Mouse (Mus musculus) forebrain, embryonic 13.5 days (tissue): ENCODE measurements around the gene Apaf1. TPM values are rescaled to one million over a fixed set of nuclear protein-coding genes. Genes with fewer than 3 reads are reported as not detected.
A peak's percentile ranks its signal among the peaks of the same experiment; 100 is the strongest.

ENCODE experiments used
- ATAC-seq: fragments of 200-750 bp; cut with Nextera tagmentation; 2 replicates; pipeline ENCODE4 v1.8.0; 2017
- H3K27ac ChIP-seq: fragments of 300-500 bp; sonication (generic); 2 replicates; pipeline ENCODE4 v1.5.1; 2015; ENCODE audit warnings: inconsistent platforms, mild to moderate bottlenecking, moderate library complexity
- H3K27me3 ChIP-seq: fragments of 300-500 bp; sonication (generic); 2 replicates; pipeline ENCODE4 v1.6.1; 2015; ENCODE audit warnings: mild to moderate bottlenecking, inconsistent platforms
- H3K36me3 ChIP-seq: fragments of 300-500 bp; sonication (generic); 2 replicates; pipeline ENCODE4 v1.6.1; 2015; ENCODE audit warnings: mild to moderate bottlenecking, inconsistent platforms; ENCODE audit not compliant: poor library complexity, severe bottlenecking
- H3K4me1 ChIP-seq: fragments of 300-500 bp; sonication (generic); 2 replicates; pipeline ENCODE4 v1.6.1; 2015; ENCODE audit warnings: inconsistent platforms
- H3K4me2 ChIP-seq: fragments of 300-500 bp; sonication (generic); 2 replicates; pipeline ENCODE4 v1.6.1; 2015; ENCODE audit warnings: inconsistent platforms, mild to moderate bottlenecking, moderate library complexity
- H3K4me3 ChIP-seq: fragments of 300-500 bp; sonication (generic); 2 replicates; pipeline ENCODE4 v1.5.1; 2015; ENCODE audit warnings: mild to moderate bottlenecking, inconsistent platforms
- H3K9ac ChIP-seq: fragments of 300-500 bp; sonication (generic); 2 replicates; pipeline ENCODE4 v1.6.1; 2015; ENCODE audit warnings: mild to moderate bottlenecking, inconsistent platforms
- H3K9me3 ChIP-seq: fragments of 300-500 bp; sonication (generic); replicated peaks from 2 replicates; pipeline ENCODE4 v1.6.1; 2016; ENCODE audit warnings: inconsistent platforms
- WGBS: fragments of 180-500 bp; shearing (Covaris S2); methylation state at CpG from one replicate; pipeline ENCODE4 v1.1.7; 2015; 5-methylcytosine and 5-hydroxymethylcytosine counted together
- polyA plus RNA-seq: library from polyadenylated mRNA; unstranded; fragments of >200 nt; fragmentation: Nextera tagmentation; extraction: Ambion mirVana; gene quantifications from 2 replicates; pipeline ENCODE4 v1.2.1, GENCODE M21; 2015

Apaf1 gene
- polyA plus RNA-seq, 1 experiment from 2014 or later, result 19.8 TPM

DNA sequence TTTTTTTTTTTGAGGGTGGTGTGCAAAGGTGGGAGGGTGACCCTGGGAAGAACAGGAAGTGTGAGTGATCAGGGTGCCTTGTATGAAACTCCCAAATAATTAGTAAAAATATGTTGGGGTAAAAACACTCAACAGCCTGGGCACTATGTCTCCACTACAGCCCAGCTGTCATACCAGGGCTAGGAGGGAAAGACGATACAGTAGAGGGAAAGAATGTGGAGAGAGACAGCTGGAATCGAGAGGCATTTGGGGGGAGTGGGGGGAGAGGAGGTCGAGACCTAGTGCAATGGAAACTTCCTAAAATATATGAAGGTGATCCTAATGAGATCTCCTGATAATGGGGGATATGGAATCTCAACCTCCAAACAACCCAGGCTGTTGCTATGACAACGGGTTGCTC, 27.3 kb upstream of the Apaf1 start:
- WGBS, result 81% methylated on average over 4 of the region's 4 CpGs
- H3K9me3 ChIP-seq, result no peaks in the 10 kb centered on the region; the same call in none of the 2 replicates

DNA sequence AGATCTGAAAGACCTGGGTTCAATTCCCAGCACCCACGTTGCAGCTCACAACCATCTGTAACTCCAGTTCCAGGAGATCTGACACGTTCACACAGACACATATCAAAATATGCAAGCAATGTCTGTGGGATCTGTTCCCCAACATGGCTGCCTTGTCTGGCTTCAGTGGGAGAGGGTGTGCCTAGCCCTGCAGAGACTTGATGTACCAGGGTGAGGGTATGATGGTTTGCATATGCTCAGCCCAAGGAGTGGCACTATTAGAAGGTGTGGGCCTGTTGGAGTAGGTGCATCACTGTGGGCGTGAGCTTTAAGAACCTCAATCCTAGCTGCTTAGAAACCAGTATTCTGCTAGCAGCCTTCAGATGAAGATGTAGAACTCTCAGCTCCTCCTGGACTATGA, 23.4 kb upstream of the Apaf1 start:
- no peak for ATAC-seq
- peaks cover 4% of the 10 kb centered on the region; the same call in 1 of the 2 replicates for H3K36me3 ChIP-seq
- H3K9me3 ChIP-seq, result no peaks in the 10 kb centered on the region; the same call in 1 of the 2 replicates
- H3K27ac ChIP-seq, result no peak overlapping the region
- H3K9ac ChIP-seq, result no peak overlapping the region
- no peak overlapping the region for H3K4me2 ChIP-seq
- 87% methylated on average over 3 of the region's 3 CpGs for WGBS
- no peak overlapping the region for H3K4me3 ChIP-seq
- H3K27me3 ChIP-seq, result no peaks in the 10 kb centered on the region
- H3K4me1 ChIP-seq, result no peaks in the 10 kb centered on the region

More for the DNA sequence above, 27.3 kb upstream of the Apaf1 start:
- no peak for ATAC-seq
- Histone ChIP-seq H3K9ac (no peak overlapping the region), H3K4me2 (no peak overlapping the region), H3K27me3 (no peaks in the 10 kb centered on the region), H3K36me3 (peaks cover 36% of the 10 kb centered on the region), H3K27ac (no peak overlapping the region), H3K4me3 (no peak overlapping the region), H3K4me1 (no peaks in the 10 kb centered on the region)

DNA sequence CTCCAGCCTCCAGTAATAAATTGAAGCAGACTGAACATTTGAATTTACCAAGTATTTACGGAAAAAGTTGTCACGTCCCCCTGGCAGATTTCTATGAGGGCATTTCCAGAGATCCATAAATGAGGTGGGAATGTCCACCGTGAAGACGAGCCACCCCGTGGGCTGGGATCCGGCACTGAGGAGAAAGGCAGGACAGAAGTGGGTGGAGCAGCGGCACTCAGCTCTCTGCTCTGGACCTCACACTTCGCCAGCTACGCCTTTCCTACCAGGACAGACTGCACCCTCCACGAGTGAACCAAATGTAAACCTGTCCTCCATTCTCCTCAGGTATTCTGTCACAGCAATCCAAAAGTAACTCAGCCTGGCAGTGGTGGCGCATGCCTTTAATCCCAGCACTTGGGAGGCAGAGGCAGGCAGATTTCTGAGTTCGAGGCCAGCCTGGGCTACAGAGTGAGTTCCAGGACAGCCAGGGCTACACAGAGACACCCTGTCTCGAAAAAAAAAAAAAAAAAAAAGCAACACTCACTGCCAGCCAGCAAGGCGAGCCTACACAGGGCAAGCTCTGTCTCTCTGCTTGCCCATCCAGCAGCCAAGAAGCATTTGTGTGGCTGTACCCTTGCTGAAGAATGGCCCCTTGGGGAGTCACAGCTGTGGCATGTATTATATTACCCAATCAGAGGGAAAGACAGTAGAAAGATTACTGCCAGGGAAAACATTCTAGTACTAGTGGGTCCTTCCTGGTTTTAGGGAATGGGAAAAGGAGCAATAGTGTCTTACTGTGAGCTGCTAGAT, 20.4 kb upstream of the Apaf1 start:
- no peak overlapping the region for H3K4me2 ChIP-seq
- no peak overlapping the region for H3K27ac ChIP-seq
- H3K4me1 ChIP-seq, result no peaks in the 10 kb centered on the region
- 93% methylated on average over 14 of the region's 14 CpGs for WGBS
- H3K9ac ChIP-seq, result no peak overlapping the region
- no peak for ATAC-seq
- no peaks in the 10 kb centered on the region for H3K27me3 ChIP-seq
- no peak overlapping the region for H3K4me3 ChIP-seq
- H3K9me3 ChIP-seq, result no peaks in the 10 kb centered on the region
- no peaks in the 10 kb centered on the region for H3K36me3 ChIP-seq

- no peak for ATAC-seq
Measured at GRCm38 (mm10) chr10:91101936-91102335, 19.4 kb upstream of the Apaf1 start.

DNA sequence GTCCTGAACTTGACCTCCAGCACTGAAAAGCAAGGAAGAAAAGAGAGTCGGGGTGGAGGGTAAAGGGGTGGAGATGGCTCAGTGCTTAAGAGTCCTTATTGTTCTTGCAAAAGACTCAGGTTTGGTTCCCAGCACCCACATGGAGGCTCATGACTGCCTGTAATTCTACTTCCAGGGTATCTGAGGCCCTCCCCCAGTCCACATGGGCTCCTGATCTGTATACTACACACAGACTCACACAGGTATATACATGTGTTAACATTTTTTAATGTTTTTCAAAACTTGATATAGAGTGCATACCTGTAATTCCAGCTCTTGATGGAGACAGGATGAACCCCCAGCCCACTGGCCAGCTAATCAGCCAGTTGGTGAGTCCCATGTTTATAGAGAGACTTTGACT, 17.5 kb upstream of the Apaf1 start:
- Histone ChIP-seq H3K4me2 (no peak overlapping the region), H3K27ac (no peak overlapping the region), H3K36me3 (no peaks in the 10 kb centered on the region), H3K9me3 (no peaks in the 10 kb centered on the region), H3K4me3 (no peak overlapping the region), H3K27me3 (no peaks in the 10 kb centered on the region), H3K4me1 (no peaks in the 10 kb centered on the region), H3K9ac (no peak overlapping the region)
- no peak for ATAC-seq
- WGBS, result 83% methylated on average over 1 of the region's 1 CpGs

More at GRCm38 (mm10) chr10:91101936-91102335, 19.4 kb upstream of the Apaf1 start:
- Histone ChIP-seq H3K4me2 (no peak overlapping the region), H3K27ac (no peak overlapping the region), H3K9ac (no peak overlapping the region), H3K9me3 (no peaks in the 10 kb centered on the region), H3K4me1 (no peaks in the 10 kb centered on the region), H3K27me3 (no peaks in the 10 kb centered on the region), H3K4me3 (no peak overlapping the region), H3K36me3 (no peaks in the 10 kb centered on the region)
- 95% methylated on average over 25 of the region's 25 CpGs for WGBS

DNA sequence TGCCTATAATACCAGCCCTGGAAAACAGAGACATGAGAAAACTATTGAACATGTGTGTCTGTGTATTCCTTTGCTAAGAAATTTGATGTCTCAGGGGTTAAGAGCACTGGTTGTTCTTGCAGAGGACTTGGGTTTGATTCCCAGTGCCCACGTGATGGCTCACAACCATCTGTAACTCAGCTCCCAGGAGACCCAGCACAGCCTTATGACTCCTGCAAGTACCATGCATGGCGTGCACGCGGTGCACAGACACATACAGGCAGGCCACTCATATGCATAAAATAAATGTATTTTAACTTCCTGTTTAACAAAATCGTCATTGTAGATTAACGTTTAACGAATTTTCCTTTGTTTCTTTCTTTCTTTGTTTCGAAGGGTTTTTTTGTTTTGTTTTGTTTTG, 15.5 kb upstream of the Apaf1 start:
- no peak for ATAC-seq
- no peaks in the 10 kb centered on the region for H3K36me3 ChIP-seq
- no peak overlapping the region for H3K27ac ChIP-seq
- H3K27me3 ChIP-seq, result no peaks in the 10 kb centered on the region
- no peak overlapping the region for H3K4me3 ChIP-seq
- no peak overlapping the region for H3K4me2 ChIP-seq
- no peaks in the 10 kb centered on the region for H3K4me1 ChIP-seq
- WGBS, result 93% methylated on average over 8 of the region's 8 CpGs
- no peaks in the 10 kb centered on the region for H3K9me3 ChIP-seq
- H3K9ac ChIP-seq, result no peak overlapping the region

GRCm38 (mm10) chr10:91094251-91095104, 11.9 kb upstream of the Apaf1 start:
- H3K27ac ChIP-seq, result no peak overlapping the region
- H3K27me3 ChIP-seq, result no peaks in the 10 kb centered on the region
- no peaks in the 10 kb centered on the region for H3K4me1 ChIP-seq
- H3K9ac ChIP-seq, result no peak overlapping the region
- 91% methylated on average over 15 of the region's 15 CpGs for WGBS
- no peak overlapping the region for H3K4me2 ChIP-seq
- H3K36me3 ChIP-seq, result no peaks in the 10 kb centered on the region
- no peak overlapping the region for H3K4me3 ChIP-seq
- no peak for ATAC-seq
- no peaks in the 10 kb centered on the region for H3K9me3 ChIP-seq

DNA sequence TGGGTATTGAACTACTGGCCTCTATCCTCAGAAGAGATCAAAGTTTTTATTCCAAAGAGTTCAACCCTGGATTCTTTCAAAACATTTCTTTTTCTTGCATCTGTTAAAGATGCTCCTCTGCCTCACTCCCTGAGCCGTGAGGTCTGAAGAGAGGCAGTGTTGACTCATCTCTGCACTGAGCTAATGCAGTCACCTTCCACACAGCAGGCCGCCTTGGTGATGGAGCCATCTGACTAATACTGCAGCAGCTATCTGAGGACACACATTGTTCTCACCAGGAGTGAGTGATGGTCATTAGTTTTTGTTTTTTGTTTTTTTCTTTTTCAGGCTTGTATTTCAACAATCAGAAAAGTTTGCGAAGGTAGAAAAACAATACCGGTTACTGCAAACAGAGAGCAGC, 10.2 kb upstream of the Apaf1 start:
- no peak overlapping the region for H3K27ac ChIP-seq
- no peak overlapping the region for H3K9ac ChIP-seq
- no peaks in the 10 kb centered on the region for H3K9me3 ChIP-seq
- WGBS, result 87% methylated on average over 4 of the region's 4 CpGs
- no peak overlapping the region for H3K4me3 ChIP-seq
- no peaks in the 10 kb centered on the region for H3K36me3 ChIP-seq
- no peak for ATAC-seq
- H3K4me2 ChIP-seq, result no peak overlapping the region
- no peaks in the 10 kb centered on the region for H3K4me1 ChIP-seq
- H3K27me3 ChIP-seq, result no peaks in the 10 kb centered on the region

GRCm38 (mm10) chr10:91083393-91083927, 890 bp upstream of the Apaf1 start:
- WGBS, result 48% methylated on average over 12 of the region's 12 CpGs
- Histone ChIP-seq H3K4me1 (peaks cover 13% of the 10 kb centered on the region), H3K4me3 (peak overlapping the region; percentile 89), H3K9ac (peak overlapping the region; percentile 75), H3K4me2 (peak overlapping the region; percentile 74), H3K27me3 (no peaks in the 10 kb centered on the region), H3K27ac (no peak overlapping the region), H3K9me3 (no peaks in the 10 kb centered on the region), H3K36me3 (peaks cover 5% of the 10 kb centered on the region; the same call in 1 of the 2 replicates)
- no peak for ATAC-seq

GRCm38 (mm10) chr10:91081959-91082507, 537 bp downstream of the Apaf1 start:
- no peaks in the 10 kb centered on the region for H3K27me3 ChIP-seq
- H3K36me3 ChIP-seq, result peaks cover 15% of the 10 kb centered on the region
- H3K4me2 ChIP-seq, result peak overlapping the region; percentile 74
- H3K9ac ChIP-seq, result peak overlapping the region; percentile 90
- peak; percentile 50 for ATAC-seq
- peak overlapping the region; percentile 83 for H3K27ac ChIP-seq
- peaks cover 13% of the 10 kb centered on the region for H3K4me1 ChIP-seq
- under 1% methylated on average over 25 of the region's 27 CpGs for WGBS
- peak overlapping the region; percentile 89 for H3K4me3 ChIP-seq
- no peaks in the 10 kb centered on the region for H3K9me3 ChIP-seq

- no peak overlapping the region for H3K4me2 ChIP-seq
- H3K4me1 ChIP-seq, result peaks cover 13% of the 10 kb centered on the region
- no peak for ATAC-seq
- no peak overlapping the region for H3K27ac ChIP-seq
- H3K9me3 ChIP-seq, result no peaks in the 10 kb centered on the region
- H3K4me3 ChIP-seq, result no peak overlapping the region
- peaks cover 27% of the 10 kb centered on the region for H3K36me3 ChIP-seq
- H3K27me3 ChIP-seq, result no peaks in the 10 kb centered on the region
- 88% methylated on average over 5 of the region's 5 CpGs for WGBS
- no peak overlapping the region for H3K9ac ChIP-seq
Measured at GRCm38 (mm10) chr10:91080540-91080939, 2.0 kb downstream of the Apaf1 start.

- ATAC-seq, result no peak
- peaks cover 39% of the 10 kb centered on the region for H3K36me3 ChIP-seq
- no peaks in the 10 kb centered on the region for H3K9me3 ChIP-seq
- H3K4me1 ChIP-seq, result peaks cover 7% of the 10 kb centered on the region; the same call in 1 of the 2 replicates
- H3K9ac ChIP-seq, result no peak overlapping the region
- WGBS, result 89% methylated on average over 2 of the region's 2 CpGs
- no peak overlapping the region for H3K4me3 ChIP-seq
- H3K27me3 ChIP-seq, result no peaks in the 10 kb centered on the region
- no peak overlapping the region for H3K4me2 ChIP-seq
- H3K27ac ChIP-seq, result no peak overlapping the region
Measured at GRCm38 (mm10) chr10:91076667-91077066, 5.9 kb downstream of the Apaf1 start.
